Mouse (Mus musculus): Measurements from ENCODE around the gene Prss48.

The Prss48 gene

GRCm38 (mm10) chr3:86002423-86002822 lies at the start of gene Prss48:
TSS of gene Prss48 (minus strand) at chr3:86002491.
- DNase-seq, result peak; percentile 14

DNA sequence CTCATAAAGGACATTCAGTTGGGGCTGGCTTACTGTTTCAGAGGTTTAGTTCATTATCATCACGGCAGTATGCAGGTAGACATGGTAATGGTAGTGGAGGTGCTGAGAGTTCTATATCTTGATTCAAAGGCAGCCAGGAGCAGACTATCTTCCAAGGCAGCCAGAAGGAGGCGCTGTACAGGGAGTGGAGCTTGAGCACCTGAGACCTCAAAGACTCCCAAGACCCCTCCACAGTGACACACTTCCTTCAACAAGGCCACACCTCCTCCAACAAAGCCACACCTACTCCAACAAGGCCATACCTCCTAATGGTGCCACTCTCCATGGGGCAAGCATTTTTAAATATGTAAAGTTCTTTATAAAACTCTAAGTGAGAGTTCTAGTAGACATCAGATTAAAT lies 46.8 kb upstream of the Prss48 start:
- peak; percentile 5 for DNase-seq

- DNase-seq, result no peak
Observed at GRCm38 (mm10) chr3:86047686-86048408, 45.6 kb upstream of the Prss48 start.

DNA sequence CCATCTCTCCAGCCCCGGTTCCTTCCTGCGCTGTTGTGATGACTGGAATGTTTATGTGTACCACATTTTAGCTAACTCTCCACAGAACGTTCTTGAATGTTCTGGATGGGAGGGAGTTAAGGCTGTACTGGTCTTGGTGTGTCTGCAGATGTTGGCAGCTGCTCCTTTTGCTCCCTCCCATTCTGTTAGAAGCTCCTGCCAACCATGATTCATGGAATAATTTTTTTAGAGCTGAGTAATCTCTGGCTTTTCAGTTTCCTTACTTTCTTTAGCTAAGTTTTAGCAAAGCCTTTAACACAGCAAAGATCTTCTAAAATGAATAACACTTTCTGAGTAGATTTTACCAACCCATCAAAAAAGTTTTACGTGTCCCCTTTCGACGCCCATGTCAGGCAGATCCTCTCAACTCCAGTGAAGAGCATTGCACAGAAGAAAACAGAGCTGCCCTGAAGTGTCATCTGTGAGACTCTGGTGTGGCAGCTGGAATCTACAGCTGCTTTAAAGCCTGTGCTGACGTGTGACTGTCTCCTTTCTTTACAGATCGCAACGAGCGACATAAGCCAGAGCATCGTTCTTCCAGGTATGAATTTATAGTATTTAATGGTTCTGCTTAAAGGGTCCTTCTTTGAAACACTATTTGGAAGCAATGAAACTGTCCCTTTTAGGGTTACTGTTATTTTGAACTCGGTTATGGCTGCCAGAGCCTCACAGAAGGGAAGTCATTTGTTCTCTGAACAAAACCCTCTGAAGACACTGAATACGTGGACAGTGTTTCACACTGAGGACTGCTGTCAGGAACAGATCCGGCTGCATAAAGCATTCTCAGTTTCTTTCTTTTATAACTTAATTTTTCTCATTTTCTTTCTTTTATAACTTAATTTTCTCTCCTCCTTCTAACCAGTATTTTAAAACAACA lies 38.3 kb upstream of the Prss48 start:
- DNase-seq, result no peak

DNA sequence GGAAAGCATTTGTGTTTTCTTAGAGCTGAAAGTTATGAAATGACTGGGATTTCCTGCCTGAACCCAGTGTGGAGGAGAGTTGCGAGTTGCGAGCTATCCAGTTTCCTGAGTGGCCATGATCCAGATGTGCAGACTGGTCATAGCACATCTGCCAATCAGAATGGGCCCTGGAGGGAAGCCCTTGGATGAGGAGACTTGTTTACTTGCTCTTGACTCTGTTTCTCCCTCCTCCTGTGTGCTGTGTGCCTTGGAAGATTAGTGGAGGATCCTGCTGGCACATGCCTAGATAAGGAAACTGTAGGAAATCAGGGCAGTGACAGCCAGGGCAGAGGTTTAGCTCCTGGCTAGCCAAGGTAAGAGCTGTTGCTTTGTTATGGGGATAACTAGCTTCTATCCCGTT lies 36.4 kb upstream of the Prss48 start:
- no peak for DNase-seq

DNA sequence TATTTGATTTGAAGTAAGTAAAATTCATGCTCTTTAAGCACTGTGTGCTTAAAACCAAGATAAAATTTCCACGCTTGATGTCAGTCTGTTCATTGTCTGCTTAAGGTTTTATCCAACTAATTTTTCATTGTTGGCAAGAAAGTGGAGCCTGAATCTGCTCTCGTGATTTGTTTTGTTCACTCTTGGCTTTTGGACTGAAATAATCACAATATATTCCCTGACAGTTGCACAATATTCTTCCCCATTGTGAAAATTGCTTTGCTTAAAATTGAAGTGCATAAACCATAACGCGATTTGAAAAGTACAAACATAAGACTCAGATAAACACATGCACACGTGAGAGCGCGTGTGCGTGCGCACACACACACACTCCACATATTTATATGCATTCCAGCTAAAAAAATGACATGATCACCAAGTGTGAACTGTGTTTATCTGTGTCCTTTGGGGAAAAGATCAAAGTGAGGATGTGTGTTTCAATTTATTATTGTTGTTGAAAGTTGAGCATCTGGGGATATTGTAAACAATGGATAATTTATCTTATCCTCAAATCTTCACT lies 35.7 kb upstream of the Prss48 start:
- no peak for DNase-seq

- DNase-seq, result no peak
Observed at GRCm38 (mm10) chr3:86033455-86034090, 31.3 kb upstream of the Prss48 start.

DNA sequence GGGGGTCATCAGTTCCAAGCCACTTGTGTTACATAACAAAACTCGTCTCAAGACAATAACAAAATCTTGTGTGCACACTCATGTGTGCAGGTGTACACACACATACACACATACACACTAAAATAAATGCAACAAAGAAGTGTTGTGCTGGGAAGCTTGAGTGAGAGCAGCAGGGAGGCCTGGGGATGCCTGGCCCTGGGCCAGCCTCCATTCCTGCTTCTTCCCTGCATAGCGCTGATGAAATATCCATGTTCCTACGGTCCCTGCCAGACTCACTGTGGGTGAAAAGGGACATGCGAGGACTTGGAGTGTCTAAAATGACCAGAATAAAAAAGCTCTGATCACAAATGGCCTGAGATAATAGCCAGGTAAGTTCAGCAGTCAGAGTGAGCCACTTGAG lies 28.3 kb upstream of the Prss48 start:
- DNase-seq, result no peak

DNA sequence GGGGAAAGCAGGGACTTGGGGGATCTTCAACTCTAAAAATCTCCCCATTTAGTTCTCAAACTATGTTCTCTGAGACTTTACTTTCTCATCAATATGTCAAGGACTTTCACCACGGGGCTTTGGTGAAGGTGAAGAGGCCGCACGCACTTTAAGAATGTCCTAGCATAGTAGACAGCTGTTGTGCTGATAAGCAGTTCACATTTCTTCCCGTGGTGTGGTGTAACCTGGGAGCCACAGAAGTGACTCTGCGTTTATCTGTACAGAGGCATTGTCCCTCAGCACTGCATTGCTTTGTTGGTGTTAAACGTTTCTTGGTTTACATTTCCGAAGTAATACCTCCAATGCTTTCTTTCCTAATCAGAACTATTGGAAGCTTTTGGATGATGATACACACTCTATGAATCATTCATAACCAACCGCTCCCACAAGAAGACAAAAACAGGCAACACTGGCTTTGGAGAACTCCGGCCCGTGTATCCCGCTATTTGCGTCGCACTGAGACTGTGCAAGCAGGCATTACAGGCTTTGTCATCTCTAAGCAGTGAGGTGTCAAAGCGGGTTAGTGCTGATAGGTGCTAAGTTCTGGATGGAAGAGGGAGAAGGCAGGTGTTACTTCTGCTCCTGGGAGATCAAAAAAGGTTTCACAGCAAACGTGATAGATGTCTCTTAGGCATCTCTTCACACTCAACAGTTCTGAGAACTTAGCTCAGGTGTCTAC lies 26.5 kb upstream of the Prss48 start:
- DNase-seq, result no peak

DNA sequence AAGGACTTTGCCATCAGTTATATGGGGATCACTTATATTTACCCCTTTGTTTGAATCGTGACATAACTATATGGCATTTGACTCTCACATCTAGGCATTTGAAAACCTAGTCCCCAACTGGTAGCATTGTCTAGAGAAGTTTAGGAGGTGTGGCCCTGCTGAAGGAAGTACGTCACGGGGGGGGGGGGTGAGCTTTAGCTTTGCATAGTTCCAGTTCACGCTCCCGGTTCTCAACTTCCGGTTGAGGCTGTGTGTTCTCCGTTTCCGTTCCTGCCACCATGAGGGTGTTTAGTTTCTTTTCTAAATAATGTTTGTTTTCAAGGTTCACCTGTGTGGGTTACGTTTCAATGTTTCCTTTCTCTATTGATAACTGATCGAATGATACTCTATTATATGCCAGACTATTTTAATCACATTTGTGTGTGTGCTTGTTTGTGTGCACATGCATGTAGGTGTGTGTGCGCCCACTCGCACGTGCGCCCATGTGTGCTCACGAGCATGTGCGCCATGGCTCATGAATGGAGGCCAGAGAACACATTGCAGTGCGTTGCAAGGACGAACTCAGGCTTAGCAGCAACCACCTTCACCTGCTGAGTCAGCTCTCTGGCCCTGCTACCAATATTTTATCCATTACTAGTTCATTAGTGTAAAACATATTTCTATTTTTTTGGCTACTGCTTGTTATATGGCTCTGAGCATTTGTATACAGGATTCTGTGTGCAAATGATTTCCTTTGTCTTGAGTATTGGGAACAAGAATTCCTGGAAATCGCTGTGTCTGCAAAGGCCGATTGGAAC lies 23.2 kb upstream of the Prss48 start:
- DNase-seq, result no peak

DNA sequence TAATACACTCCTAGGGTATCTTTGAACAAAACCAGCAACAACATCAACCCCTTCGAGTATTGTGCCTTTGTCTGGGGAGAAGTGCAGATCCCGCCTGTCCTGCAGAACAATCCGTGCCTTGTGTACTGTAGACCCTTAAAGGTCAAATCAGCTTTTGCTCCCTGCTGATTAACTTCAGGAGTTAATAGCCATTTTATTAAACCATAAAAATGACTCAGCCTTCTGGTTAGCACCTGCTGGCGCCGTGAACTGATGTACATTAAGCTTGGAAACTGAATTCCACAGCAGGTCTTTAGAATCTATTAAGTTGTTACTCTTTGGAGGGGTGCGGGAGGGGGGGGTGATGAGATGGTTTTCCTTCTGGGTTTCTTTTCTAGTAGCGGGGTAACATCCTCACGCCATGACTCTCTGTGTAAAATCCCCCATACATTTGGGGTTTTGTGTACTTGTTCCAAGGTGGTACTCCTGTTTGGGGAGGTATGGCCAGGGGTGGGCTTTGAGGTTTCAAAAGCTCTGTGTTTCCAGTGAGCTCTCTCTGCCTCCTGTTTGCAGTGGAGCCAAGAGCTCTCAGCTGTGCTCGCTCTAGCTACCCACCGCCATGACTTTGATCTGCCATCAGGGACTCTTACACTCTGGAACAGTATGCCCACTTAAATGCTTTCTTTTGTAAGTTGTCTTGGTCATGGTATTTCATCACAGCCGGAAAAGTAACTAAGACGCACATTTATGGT lies 21.9 kb upstream of the Prss48 start:
- DNase-seq, result no peak

- DNase-seq, result no peak
Observed at GRCm38 (mm10) chr3:86021651-86022050, 19.4 kb upstream of the Prss48 start.

GRCm38 (mm10) chr3:86020921-86021650 lies 18.8 kb upstream of the Prss48 start:
- no peak for DNase-seq

GRCm38 (mm10) chr3:86017484-86017883 lies 15.2 kb upstream of the Prss48 start:
- DNase-seq, result no peak

- DNase-seq, result no peak
Observed at GRCm38 (mm10) chr3:86016965-86017364, 14.7 kb upstream of the Prss48 start.

- no peak for DNase-seq
Observed at GRCm38 (mm10) chr3:86013837-86014236, 11.5 kb upstream of the Prss48 start.

DNA sequence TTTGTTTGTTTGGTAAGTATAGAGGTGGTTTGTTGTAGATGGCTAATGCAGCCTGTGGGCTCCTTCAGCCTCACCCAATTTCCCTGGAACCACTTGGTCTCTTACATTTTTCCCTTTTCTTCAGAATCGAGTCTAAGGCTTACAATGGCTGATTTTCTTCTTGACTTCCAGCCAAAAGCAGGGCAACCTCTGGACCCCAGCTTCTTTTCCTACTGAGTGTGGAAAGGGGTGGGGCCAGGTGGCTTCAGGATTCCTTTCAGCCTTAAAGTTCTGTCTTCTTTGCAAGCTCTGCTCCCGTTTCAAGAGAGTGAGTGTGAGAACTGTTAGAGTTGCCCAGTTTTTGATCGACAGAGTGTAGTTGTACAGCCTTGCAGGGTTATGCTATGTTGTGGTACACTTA lies 9.5 kb upstream of the Prss48 start:
- no peak for DNase-seq

- no peak for DNase-seq
Observed at GRCm38 (mm10) chr3:86011373-86011772, 9.1 kb upstream of the Prss48 start.

GRCm38 (mm10) chr3:86010618-86011017 lies 8.3 kb upstream of the Prss48 start:
- no peak for DNase-seq

GRCm38 (mm10) chr3:86004751-86005150 lies 2.5 kb upstream of the Prss48 start:
- no peak for DNase-seq

Measured in thymus, postnatal 14 days (tissue).